Mouse (Mus musculus) right cerebral cortex, postnatal 4 days (tissue): ENCODE measurements around the gene Klhl35.

Experiments
- DNase-seq: peaks from one replicate; pipeline ENCODE4 v3.0.0-alpha.2; 2022

The Klhl35 gene

GRCm38 (mm10) chr7:99454044-99454443 lies 11.8 kb upstream of the Klhl35 start:
- no peak for DNase-seq

- DNase-seq = no peak
Measured at GRCm38 (mm10) chr7:99458849-99459248, 7.0 kb upstream of the Klhl35 start.

GRCm38 (mm10) chr7:99459888-99460652 lies 5.7 kb upstream of the Klhl35 start:
- no peak for DNase-seq

GRCm38 (mm10) chr7:99463120-99463519 lies 2.7 kb upstream of the Klhl35 start:
- DNase-seq = no peak

- DNase-seq = peak; percentile 45
Measured at GRCm38 (mm10) chr7:99467916-99468282, 2.1 kb downstream of the Klhl35 start.

- peak; percentile 77 for DNase-seq
Measured at GRCm38 (mm10) chr7:99468283-99469132, 2.7 kb downstream of the Klhl35 start.

GRCm38 (mm10) chr7:99469680-99470405 lies 4.0 kb downstream of the Klhl35 start:
- no peak for DNase-seq

- no peak for DNase-seq
Measured at GRCm38 (mm10) chr7:99471578-99471977, 5.8 kb downstream of the Klhl35 start.

GRCm38 (mm10) chr7:99473638-99474407 lies 8.0 kb downstream of the Klhl35 start:
- no peak for DNase-seq

- DNase-seq = no peak
Measured at GRCm38 (mm10) chr7:99474836-99475561, 9.2 kb downstream of the Klhl35 start.

- DNase-seq = no peak
Measured at GRCm38 (mm10) chr7:99475562-99475911, 9.7 kb downstream of the Klhl35 start.

GRCm38 (mm10) chr7:99476558-99477114 lies 10.8 kb downstream of the Klhl35 start:
- no peak for DNase-seq

GRCm38 (mm10) chr7:99477235-99477634 lies 11.4 kb downstream of the Klhl35 start:
- no peak for DNase-seq

- DNase-seq = no peak
Measured at GRCm38 (mm10) chr7:99482637-99483036, 16.8 kb downstream of the Klhl35 start.

GRCm38 (mm10) chr7:99483271-99483923 lies 17.6 kb downstream of the Klhl35 start, which contains the start of gene Rps3:
Gene Rps3 (minus strand): TSS chr7:99483738.
- DNase-seq = peak; percentile 87

- no peak for DNase-seq
Measured at GRCm38 (mm10) chr7:99483924-99484319, 18.1 kb downstream of the Klhl35 start.

- DNase-seq = no peak
Measured at GRCm38 (mm10) chr7:99484679-99485078, 18.9 kb downstream of the Klhl35 start.

GRCm38 (mm10) chr7:99489708-99490107 lies 23.9 kb downstream of the Klhl35 start:
- DNase-seq = no peak

GRCm38 (mm10) chr7:99499128-99499527 lies 33.3 kb downstream of the Klhl35 start:
- no peak for DNase-seq

GRCm38 (mm10) chr7:99500201-99500600 lies 34.4 kb downstream of the Klhl35 start:
- peak; percentile 90 for DNase-seq

- no peak for DNase-seq
Measured at GRCm38 (mm10) chr7:99500655-99501054, 34.9 kb downstream of the Klhl35 start.
